Mouse (Mus musculus) stomach, postnatal 0 days (tissue): ENCODE data around the gene Cnpy3.

Source experiments
- CTCF ChIP-seq: IDR thresholded peaks from 2 replicates; pipeline ENCODE4 v1.5.1; 2016; ENCODE audit warnings: antibody characterized with exemption, low read depth, mild to moderate bottlenecking, moderate library complexity
- EP300 ChIP-seq: optimal IDR thresholded peaks from 2 replicates; pipeline ENCODE3; 2016; ENCODE audit warnings: antibody characterized with exemption

GRCm38 (mm10) chr17:46772038-46772403 is 20.0 kb upstream of the Cnpy3 start:
- TF ChIP-seq CTCF (no peak), EP300 (no peak)
